Mouse (Mus musculus): ENCODE measurements around the gene Shpk. TPM values are rescaled to one million over a fixed set of nuclear protein-coding genes. Genes with fewer than 3 reads are reported as not detected.

Gene Shpk
- 1.3 TPM in 2 replicates for polyA plus RNA-seq (2012)

- TF ChIP-seq GATA1 (IDR thresholded peaks at IDR 0.05; ENCODE audit: low read length) = no peak
Measured at GRCm38 (mm10) chr11:73199230-73199712, at the start of gene Shpk. Gene Shpk, plus strand, starts transcription at chr11:73199460.

- TF ChIP-seq GATA1 (IDR thresholded peaks at IDR 0.05; ENCODE audit: low read length) = no peak
Measured at GRCm38 (mm10) chr11:73155071-73155470, 44.2 kb upstream of the Shpk start.

GRCm38 (mm10) chr11:73159957-73160810, 39.1 kb upstream of the Shpk start, which contains the start of gene P2rx5:
Gene P2rx5, plus strand, starts transcription at chr11:73160421.
- no peak for TF ChIP-seq GATA1 (IDR thresholded peaks at IDR 0.05; ENCODE audit: low read length)

GRCm38 (mm10) chr11:73160811-73161200, 38.5 kb upstream of the Shpk start:
- TF ChIP-seq GATA1 (IDR thresholded peaks at IDR 0.05; ENCODE audit: low read length) = no peak

GRCm38 (mm10) chr11:73161616-73162015, 37.6 kb upstream of the Shpk start:
- TF ChIP-seq GATA1 (IDR thresholded peaks at IDR 0.05; ENCODE audit: low read length) = no peak

GRCm38 (mm10) chr11:73162284-73162683, 37.0 kb upstream of the Shpk start:
- no peak for TF ChIP-seq GATA1 (IDR thresholded peaks at IDR 0.05; ENCODE audit: low read length)

- no peak for TF ChIP-seq GATA1 (IDR thresholded peaks at IDR 0.05; ENCODE audit: low read length)
Measured at GRCm38 (mm10) chr11:73168071-73168470, 31.2 kb upstream of the Shpk start.

GRCm38 (mm10) chr11:73168576-73168975, 30.7 kb upstream of the Shpk start:
- TF ChIP-seq GATA1 (IDR thresholded peaks at IDR 0.05; ENCODE audit: low read length) = no peak

- no peak for TF ChIP-seq GATA1 (IDR thresholded peaks at IDR 0.05; ENCODE audit: low read length)
Measured at GRCm38 (mm10) chr11:73169231-73169630, 30.0 kb upstream of the Shpk start.

- TF ChIP-seq GATA1 (IDR thresholded peaks at IDR 0.05; ENCODE audit: low read length) = no peak
Measured at GRCm38 (mm10) chr11:73172186-73172585, 27.1 kb upstream of the Shpk start.

GRCm38 (mm10) chr11:73175612-73176011, 23.6 kb upstream of the Shpk start:
- TF ChIP-seq GATA1 (IDR thresholded peaks at IDR 0.05; ENCODE audit: low read length) = no peak

GRCm38 (mm10) chr11:73176186-73176585, 23.1 kb upstream of the Shpk start:
- TF ChIP-seq GATA1 (IDR thresholded peaks at IDR 0.05; ENCODE audit: low read length) = no peak

GRCm38 (mm10) chr11:73176608-73177508, 22.4 kb upstream of the Shpk start, which contains the start of the genes Emc6 and Tax1bp3:
Gene Emc6, minus strand, starts transcription at chr11:73177037.
Gene Tax1bp3, plus strand, starts transcription at chr11:73177083.
- TF ChIP-seq GATA1 (IDR thresholded peaks at IDR 0.05; ENCODE audit: low read length) = no peak

GRCm38 (mm10) chr11:73177509-73177875, 21.8 kb upstream of the Shpk start:
- TF ChIP-seq GATA1 (IDR thresholded peaks at IDR 0.05; ENCODE audit: low read length) = no peak

GRCm38 (mm10) chr11:73177895-73178294, 21.4 kb upstream of the Shpk start:
- TF ChIP-seq GATA1 (IDR thresholded peaks at IDR 0.05; ENCODE audit: low read length) = no peak
